Mouse (Mus musculus) hindbrain, embryonic 14.5 days (tissue): ENCODE data around the gene Lats2. TPM values are rescaled to one million over a fixed set of nuclear protein-coding genes. Genes with fewer than 3 reads are reported as not detected.

Experiments used
- ATAC-seq: fragments of 200-750 bp; cut with Nextera tagmentation; 2 replicates; pipeline ENCODE4 v1.8.0; 2017; ENCODE audit warnings: moderate number of reproducible peaks, mild to moderate bottlenecking, moderate TSS enrichment, moderate library complexity; ENCODE audit not compliant: low FRiP score
- DNase-seq: peaks from one replicate; pipeline ENCODE4 v3.0.0-alpha.2; 2015; ENCODE audit warnings: low spot score
- H3K27ac ChIP-seq: fragments of 300-500 bp; sonication (generic); 2 replicates; pipeline ENCODE4 v1.5.1; 2014; ENCODE audit warnings: mild to moderate bottlenecking, moderate library complexity
- H3K27me3 ChIP-seq: fragments of 300-500 bp; sonication (generic); 2 replicates; pipeline ENCODE4 v1.6.1; 2014; ENCODE audit warnings: mild to moderate bottlenecking, low read length, mixed read lengths; ENCODE audit not compliant: control insufficient read depth, insufficient read depth
- H3K36me3 ChIP-seq: fragments of 300-500 bp; sonication (generic); replicated peaks from 2 replicates; pipeline ENCODE4 v1.6.1; 2014; ENCODE audit not compliant: control insufficient read depth, insufficient read depth
- H3K4me1 ChIP-seq: fragments of 300-500 bp; sonication (generic); replicated peaks from 2 replicates; pipeline ENCODE4 v1.6.1; 2014; ENCODE audit warnings: antibody characterized with exemption, low read length, mixed read lengths; ENCODE audit not compliant: control insufficient read depth, insufficient read depth
- H3K4me2 ChIP-seq: fragments of 300-500 bp; sonication (generic); replicated peaks from 2 replicates; pipeline ENCODE4 v1.6.1; 2014; ENCODE audit warnings: mild to moderate bottlenecking, moderate library complexity
- H3K4me3 ChIP-seq: fragments of 300-500 bp; sonication (generic); replicated peaks from 2 replicates; pipeline ENCODE4 v1.5.1; 2014; ENCODE audit warnings: mild to moderate bottlenecking, low read length
- H3K9ac ChIP-seq: fragments of 300-500 bp; sonication (generic); 2 replicates; pipeline ENCODE4 v1.6.1; 2014
- H3K9me3 ChIP-seq: fragments of 300-500 bp; sonication (generic); 2 replicates; pipeline ENCODE4 v1.6.1; 2016; ENCODE audit warnings: low read length; ENCODE audit not compliant: control insufficient read depth
- WGBS: fragments of 180-500 bp; shearing (Covaris S2); extraction: QIAGEN DNeasy Blood & Tissue Kit; methylation state at CpG from one replicate; pipeline ENCODE4 v1.1.7; 2014; 5-methylcytosine and 5-hydroxymethylcytosine counted together
- polyA plus RNA-seq: library from polyadenylated mRNA; unstranded; fragments of >200 nt; fragmentation: Nextera tagmentation; extraction: Ambion mirVana; gene quantifications from 2 replicates; pipeline ENCODE4 v1.2.1, GENCODE M21; 2014

The Lats2 gene
- polyA plus RNA-seq, 1 experiment from 2014 or later: 7.9 TPM

GRCm38 (mm10) chr14:57745291-57745969, 12.8 kb downstream of the Lats2 start:
- Histone ChIP-seq H3K9ac (peak overlapping the region; percentile 84), H3K4me3 (peak overlapping the region; percentile 93), H3K4me1 (peaks cover 14% of the 10 kb centered on the region), H3K9me3 (no peaks in the 10 kb centered on the region), H3K36me3 (no peaks in the 10 kb centered on the region), H3K4me2 (peak overlapping the region; percentile 93), H3K27me3 (0 out of 2 replicates have a peak, but pooled peaks cover 6% of the 10 kb centered on the region), H3K27ac (peak overlapping the region; percentile 79)
- peak; percentile 66 for ATAC-seq
- 1% methylated on average over 80 of the region's 103 CpGs for WGBS
- no peak for DNase-seq

GRCm38 (mm10) chr14:57744547-57744946, 13.6 kb downstream of the Lats2 start:
- DNase-seq (no peak), ATAC-seq (no peak)
- Histone ChIP-seq H3K36me3 (no peaks in the 10 kb centered on the region), H3K4me1 (peaks cover 14% of the 10 kb centered on the region), H3K9me3 (no peaks in the 10 kb centered on the region), H3K27ac (no peak overlapping the region), H3K4me3 (peak overlapping the region; percentile 93), H3K4me2 (peak overlapping the region; percentile 93), H3K9ac (peak overlapping the region; percentile 84; the same call in 1 of the 2 replicates), H3K27me3 (0 out of 2 replicates have a peak, but pooled peaks cover 6% of the 10 kb centered on the region)
- under 1% methylated on average over 8 of the region's 8 CpGs for WGBS

- H3K4me3 ChIP-seq: no peak overlapping the region
- no peaks in the 10 kb centered on the region for H3K9me3 ChIP-seq
- 81% methylated on average over 8 of the region's 8 CpGs for WGBS
- DNase-seq (no peak), ATAC-seq (no peak)
- no peak overlapping the region for H3K9ac ChIP-seq
- no peaks in the 10 kb centered on the region for H3K27me3 ChIP-seq
- H3K4me2 ChIP-seq: no peak overlapping the region
- peaks cover 14% of the 10 kb centered on the region for H3K4me1 ChIP-seq
- H3K27ac ChIP-seq: no peak overlapping the region
- H3K36me3 ChIP-seq: no peaks in the 10 kb centered on the region
These were observed 17.5 kb downstream of the Lats2 start for GRCm38 (mm10) chr14:57740651-57741050.

GRCm38 (mm10) chr14:57737089-57737488, 21.1 kb downstream of the Lats2 start:
- Histone ChIP-seq H3K27me3 (no peaks in the 10 kb centered on the region), H3K4me3 (no peak overlapping the region), H3K36me3 (no peaks in the 10 kb centered on the region), H3K4me1 (0 out of 2 replicates have a peak, but pooled peaks cover 3% of the 10 kb centered on the region), H3K4me2 (no peak overlapping the region), H3K27ac (no peak overlapping the region), H3K9me3 (no peaks in the 10 kb centered on the region), H3K9ac (no peak overlapping the region)
- DNase-seq: no peak
- no peak for ATAC-seq

GRCm38 (mm10) chr14:57736141-57736540, 22.0 kb downstream of the Lats2 start:
- H3K9me3 ChIP-seq: no peaks in the 10 kb centered on the region
- H3K36me3 ChIP-seq: no peaks in the 10 kb centered on the region
- no peaks in the 10 kb centered on the region for H3K27me3 ChIP-seq
- H3K27ac ChIP-seq: no peak overlapping the region
- 72% methylated on average over 4 of the region's 4 CpGs for WGBS
- ATAC-seq (no peak), DNase-seq (no peak)
- no peak overlapping the region for H3K4me3 ChIP-seq
- H3K9ac ChIP-seq: no peak overlapping the region
- H3K4me2 ChIP-seq: no peak overlapping the region
- H3K4me1 ChIP-seq: 0 out of 2 replicates have a peak, but pooled peaks cover 8% of the 10 kb centered on the region

- DNase-seq: no peak
- peaks cover 21% of the 10 kb centered on the region for H3K4me1 ChIP-seq
These were observed 25.4 kb downstream of the Lats2 start for GRCm38 (mm10) chr14:57732668-57733293.

GRCm38 (mm10) chr14:57730527-57730926, 27.7 kb downstream of the Lats2 start:
- no peak for DNase-seq
- Histone ChIP-seq H3K27me3 (no peaks in the 10 kb centered on the region), H3K27ac (peak overlapping the region; percentile 54), H3K4me1 (peaks cover 21% of the 10 kb centered on the region), H3K9me3 (no peaks in the 10 kb centered on the region), H3K9ac (no peak overlapping the region; the same call in 1 of the 2 replicates), H3K36me3 (no peaks in the 10 kb centered on the region), H3K4me2 (no peak overlapping the region), H3K4me3 (no peak overlapping the region)
- WGBS: 19% methylated on average over 9 of the region's 9 CpGs
- ATAC-seq: peak; percentile 75; the same call in 1 of the 2 replicates

More at GRCm38 (mm10) chr14:57732668-57733293, 25.4 kb downstream of the Lats2 start:
- ATAC-seq: no peak
- 31% methylated on average over 6 of the region's 6 CpGs for WGBS
- H3K9ac ChIP-seq: no peak overlapping the region
- H3K36me3 ChIP-seq: no peaks in the 10 kb centered on the region
- no peak overlapping the region for H3K27ac ChIP-seq
- no peak overlapping the region for H3K4me2 ChIP-seq
- no peaks in the 10 kb centered on the region for H3K9me3 ChIP-seq
- H3K4me3 ChIP-seq: no peak overlapping the region
- H3K27me3 ChIP-seq: no peaks in the 10 kb centered on the region

- 41% methylated on average over 5 of the region's 5 CpGs for WGBS
- ATAC-seq (peak; percentile 78; the same call in 1 of the 2 replicates), DNase-seq (no peak)
- Histone ChIP-seq H3K4me2 (no peak overlapping the region), H3K4me1 (peaks cover 21% of the 10 kb centered on the region), H3K4me3 (no peak overlapping the region), H3K27ac (peak overlapping the region; percentile 54), H3K9me3 (no peaks in the 10 kb centered on the region), H3K36me3 (no peaks in the 10 kb centered on the region), H3K27me3 (no peaks in the 10 kb centered on the region), H3K9ac (no peak overlapping the region; the same call in 1 of the 2 replicates)
These were observed 28.2 kb downstream of the Lats2 start for GRCm38 (mm10) chr14:57729975-57730499.

- ATAC-seq: no peak
- H3K27me3 ChIP-seq: no peaks in the 10 kb centered on the region
- peaks cover 21% of the 10 kb centered on the region for H3K4me1 ChIP-seq
- no peak overlapping the region for H3K9ac ChIP-seq
- no peak overlapping the region for H3K4me2 ChIP-seq
- no peak for DNase-seq
- H3K4me3 ChIP-seq: no peak overlapping the region
- no peaks in the 10 kb centered on the region for H3K9me3 ChIP-seq
- 86% methylated on average over 8 of the region's 8 CpGs for whole genome bisulfite sequencing
- H3K27ac ChIP-seq: peak overlapping the region; percentile 54
- H3K36me3 ChIP-seq: no peaks in the 10 kb centered on the region
These were observed 28.8 kb downstream of the Lats2 start for GRCm38 (mm10) chr14:57729364-57729763.
